Mouse (Mus musculus): ENCODE data around the gene Tnfaip6. TPM values are rescaled to one million over a fixed set of nuclear protein-coding genes. Genes with fewer than 3 reads are reported as not detected.

Gene Tnfaip6
- polyA plus RNA-seq, 1 experiment from 2014 or later = 6.8 TPM

- no peaks in the 10 kb centered on the region for H3K27me3 ChIP-seq (ENCODE audit: insufficient read depth, low read length)
- no peaks in the 10 kb centered on the region for H3K36me3 ChIP-seq (ENCODE audit: insufficient read depth, low read length)
- H3K4me3 ChIP-seq (ENCODE audit: low read length) = no peak overlapping the region
- no peak overlapping the region for H3K4me2 ChIP-seq (replicated peaks; ENCODE audit: low read depth, low read length)
- ATAC-seq (ENCODE audit: low FRiP score, low TSS enrichment) = no peak
- no peak overlapping the region for H3K9ac ChIP-seq (replicated peaks; ENCODE audit: low read length)
- H3K27ac ChIP-seq (ENCODE audit: low read length) = no peak overlapping the region
- WGBS = 86% methylated on average over 4 of the region's 4 CpGs
- H3K9me3 ChIP-seq (ENCODE audit: low read length) = peaks cover 4% of the 10 kb centered on the region; the same call in 1 of the 2 replicates
- H3K4me1 ChIP-seq (ENCODE audit: insufficient read depth, low read length) = no peaks in the 10 kb centered on the region
Observed at GRCm38 (mm10) chr2:52027061-52027460, 10.7 kb upstream of the Tnfaip6 start.

DNA sequence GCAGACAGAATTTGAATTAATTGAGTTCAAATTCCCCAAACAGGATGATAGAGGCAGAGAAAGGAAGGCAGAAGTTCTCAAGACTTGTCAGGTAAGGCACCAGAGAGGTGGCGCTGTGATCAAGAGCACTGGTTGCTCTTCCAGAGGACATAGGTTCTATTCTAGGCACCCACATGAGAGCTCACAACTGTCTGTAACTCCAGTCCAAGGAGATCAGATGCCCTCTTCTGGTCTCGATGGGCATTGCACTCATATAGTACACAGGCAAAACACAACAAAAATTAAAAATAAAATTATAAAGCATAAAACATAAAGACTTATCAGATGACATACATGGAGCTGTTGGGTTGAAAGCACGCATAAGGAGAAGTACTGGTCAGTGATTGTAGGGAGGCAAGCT, 8.4 kb upstream of the Tnfaip6 start:
- no peaks in the 10 kb centered on the region for H3K27me3 ChIP-seq (ENCODE audit: insufficient read depth, low read length)
- H3K4me3 ChIP-seq (ENCODE audit: low read length) = no peak overlapping the region
- WGBS = 93% methylated on average over 3 of the region's 3 CpGs
- no peak overlapping the region for H3K4me2 ChIP-seq (replicated peaks; ENCODE audit: low read depth, low read length)
- no peaks in the 10 kb centered on the region for H3K4me1 ChIP-seq (ENCODE audit: insufficient read depth, low read length)
- no peak overlapping the region for H3K9ac ChIP-seq (replicated peaks; ENCODE audit: low read length)
- H3K9me3 ChIP-seq (ENCODE audit: low read length) = peaks cover 4% of the 10 kb centered on the region; the same call in 1 of the 2 replicates
- ATAC-seq (ENCODE audit: low FRiP score, low TSS enrichment) = no peak
- no peak overlapping the region for H3K27ac ChIP-seq (ENCODE audit: low read length)
- H3K36me3 ChIP-seq (ENCODE audit: insufficient read depth, low read length) = no peaks in the 10 kb centered on the region

DNA sequence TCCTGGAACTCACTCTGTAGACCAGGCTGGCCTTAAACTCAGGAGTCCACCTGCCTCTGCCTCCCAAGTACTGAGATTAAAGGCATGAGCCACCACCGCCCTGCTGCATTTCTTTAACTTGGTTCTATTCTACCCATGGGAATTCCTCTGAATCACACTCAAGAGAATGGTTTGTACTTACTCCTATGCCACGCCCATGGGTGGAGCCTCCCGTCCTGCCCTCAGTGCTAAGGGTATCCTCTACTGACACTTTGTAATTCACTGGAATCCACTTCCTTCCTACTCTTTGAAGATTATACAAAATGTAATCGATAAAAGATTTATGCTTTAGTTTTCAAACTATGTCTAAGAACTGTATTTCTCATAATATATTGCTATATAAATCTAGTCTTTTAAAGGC, 6.3 kb upstream of the Tnfaip6 start:
- WGBS = 75% methylated on average over 4 of the region's 4 CpGs
- H3K36me3 ChIP-seq (ENCODE audit: insufficient read depth, low read length) = no peaks in the 10 kb centered on the region

DNA sequence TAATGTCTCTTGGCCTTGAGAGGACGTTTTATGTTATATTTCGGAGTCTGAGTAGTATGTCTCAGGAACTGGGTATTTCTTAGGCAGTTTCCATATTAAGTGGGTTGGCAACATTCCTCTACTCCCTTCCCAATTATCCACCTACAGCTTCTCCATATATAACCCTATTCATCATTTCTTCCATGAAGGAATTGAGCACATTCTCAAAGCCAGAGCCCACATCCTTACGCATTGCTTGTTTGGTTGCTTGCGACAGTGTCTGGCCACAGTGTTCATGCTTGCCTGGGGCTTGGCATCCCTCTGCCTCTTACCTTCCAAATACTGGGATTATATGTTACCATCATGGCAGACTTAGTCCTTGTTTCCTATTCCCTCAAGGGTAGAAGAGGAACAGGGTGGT, 3.2 kb upstream of the Tnfaip6 start:
- H3K4me1 ChIP-seq (ENCODE audit: insufficient read depth, low read length) = no peaks in the 10 kb centered on the region
- H3K27me3 ChIP-seq (ENCODE audit: insufficient read depth, low read length) = no peaks in the 10 kb centered on the region
- no peak overlapping the region for H3K4me2 ChIP-seq (replicated peaks; ENCODE audit: low read depth, low read length)
- no peak for ATAC-seq (ENCODE audit: low FRiP score, low TSS enrichment)
- peaks cover 3% of the 10 kb centered on the region; the same call in 1 of the 2 replicates for H3K9me3 ChIP-seq (ENCODE audit: low read length)
- no peaks in the 10 kb centered on the region for H3K36me3 ChIP-seq (ENCODE audit: insufficient read depth, low read length)
- H3K4me3 ChIP-seq (ENCODE audit: low read length) = no peak overlapping the region
- 89% methylated on average over 4 of the region's 4 CpGs for WGBS
- no peak overlapping the region for H3K9ac ChIP-seq (replicated peaks; ENCODE audit: low read length)
- no peak overlapping the region for H3K27ac ChIP-seq (ENCODE audit: low read length)

More for the DNA sequence above, 6.3 kb upstream of the Tnfaip6 start:
- no peak overlapping the region for H3K27ac ChIP-seq (ENCODE audit: low read length)
- H3K4me1 ChIP-seq (ENCODE audit: insufficient read depth, low read length) = no peaks in the 10 kb centered on the region
- H3K4me3 ChIP-seq (ENCODE audit: low read length) = no peak overlapping the region
- H3K9me3 ChIP-seq (ENCODE audit: low read length) = peaks cover 4% of the 10 kb centered on the region; the same call in 1 of the 2 replicates
- H3K9ac ChIP-seq (replicated peaks; ENCODE audit: low read length) = no peak overlapping the region
- H3K4me2 ChIP-seq (replicated peaks; ENCODE audit: low read depth, low read length) = no peak overlapping the region
- no peaks in the 10 kb centered on the region for H3K27me3 ChIP-seq (ENCODE audit: insufficient read depth, low read length)
- ATAC-seq (ENCODE audit: low FRiP score, low TSS enrichment) = no peak

DNA sequence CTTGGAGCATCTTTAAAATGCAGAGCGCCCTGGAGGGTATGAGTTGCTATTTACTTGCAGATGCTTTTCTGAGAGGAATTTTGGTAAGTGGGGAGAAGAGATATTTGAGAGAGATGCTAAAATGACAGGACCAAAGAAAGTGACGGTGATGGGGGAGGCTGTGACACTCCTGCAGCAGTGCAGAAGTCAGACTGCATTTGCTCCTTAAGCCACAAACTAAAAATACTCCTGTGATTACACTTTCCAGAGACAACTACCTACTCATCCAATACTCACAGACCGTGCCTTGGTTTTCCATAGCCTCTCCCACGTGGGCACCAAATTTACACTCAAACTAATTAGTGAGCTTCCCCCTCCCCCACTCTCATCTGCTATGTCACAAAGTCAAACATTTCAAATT, 2.7 kb upstream of the Tnfaip6 start:
- H3K9ac ChIP-seq (replicated peaks; ENCODE audit: low read length) = no peak overlapping the region
- WGBS = 65% methylated on average over 4 of the region's 4 CpGs
- no peaks in the 10 kb centered on the region for H3K4me1 ChIP-seq (ENCODE audit: insufficient read depth, low read length)
- no peak for ATAC-seq (ENCODE audit: low FRiP score, low TSS enrichment)
- no peaks in the 10 kb centered on the region for H3K36me3 ChIP-seq (ENCODE audit: insufficient read depth, low read length)
- H3K4me3 ChIP-seq (ENCODE audit: low read length) = no peak overlapping the region
- no peaks in the 10 kb centered on the region for H3K9me3 ChIP-seq (ENCODE audit: low read length)
- no peak overlapping the region for H3K27ac ChIP-seq (ENCODE audit: low read length)
- no peak overlapping the region for H3K4me2 ChIP-seq (replicated peaks; ENCODE audit: low read depth, low read length)
- H3K27me3 ChIP-seq (ENCODE audit: insufficient read depth, low read length) = no peaks in the 10 kb centered on the region

- Histone ChIP-seq H3K4me1 (ENCODE audit: insufficient read depth, low read length) (peaks cover 3% of the 10 kb centered on the region; the same call in 1 of the 2 replicates), H3K27ac (ENCODE audit: low read length) (no peak overlapping the region), H3K4me3 (ENCODE audit: low read length) (peak overlapping the region; percentile 56), H3K9ac (replicated peaks; ENCODE audit: low read length) (no peak overlapping the region; the same call in 1 of the 2 replicates), H3K36me3 (ENCODE audit: insufficient read depth, low read length) (no peaks in the 10 kb centered on the region), H3K4me2 (replicated peaks; ENCODE audit: low read depth, low read length) (peak overlapping the region; percentile 78), H3K9me3 (ENCODE audit: low read length) (no peaks in the 10 kb centered on the region), H3K27me3 (ENCODE audit: insufficient read depth, low read length) (no peaks in the 10 kb centered on the region)
- ATAC-seq (ENCODE audit: low FRiP score, low TSS enrichment) = peak; percentile 55; the same call in 1 of the 2 replicates
- WGBS = 46% methylated on average over 10 of the region's 11 CpGs
Observed at GRCm38 (mm10) chr2:52036929-52037595, 747 bp upstream of the Tnfaip6 start.

DNA sequence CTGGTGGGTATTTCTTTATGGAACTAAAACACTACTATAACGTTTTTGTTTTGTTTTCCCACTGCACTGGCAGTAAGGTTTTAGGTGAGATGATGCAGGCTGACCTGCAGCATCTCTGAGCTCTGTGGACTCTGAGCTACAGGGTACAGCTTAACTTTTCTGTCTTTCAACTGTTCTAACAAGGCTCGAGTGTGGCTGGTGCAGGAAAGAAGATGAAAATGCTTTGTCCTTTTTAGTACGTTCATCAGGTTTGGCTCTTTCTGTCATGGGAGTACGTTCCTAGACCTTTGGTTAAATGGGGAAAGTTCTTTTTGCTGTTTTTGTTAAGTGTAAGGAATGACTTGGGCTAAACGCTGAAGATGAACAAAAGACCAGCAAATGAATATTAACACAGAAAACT, 749 bp downstream of the Tnfaip6 start:
- H3K4me2 ChIP-seq (replicated peaks; ENCODE audit: low read depth, low read length) = peak overlapping the region; percentile 32
- ATAC-seq (ENCODE audit: low FRiP score, low TSS enrichment) = no peak
- H3K27me3 ChIP-seq (ENCODE audit: insufficient read depth, low read length) = no peaks in the 10 kb centered on the region
- 44% methylated on average over 5 of the region's 5 CpGs for WGBS
- H3K9me3 ChIP-seq (ENCODE audit: low read length) = no peaks in the 10 kb centered on the region
- no peak overlapping the region for H3K27ac ChIP-seq (ENCODE audit: low read length)
- H3K4me3 ChIP-seq (ENCODE audit: low read length) = peak overlapping the region; percentile 25
- no peaks in the 10 kb centered on the region for H3K36me3 ChIP-seq (ENCODE audit: insufficient read depth, low read length)
- H3K9ac ChIP-seq (replicated peaks; ENCODE audit: low read length) = no peak overlapping the region
- peaks cover 15% of the 10 kb centered on the region for H3K4me1 ChIP-seq (ENCODE audit: insufficient read depth, low read length)

- no peak overlapping the region for H3K9ac ChIP-seq (replicated peaks; ENCODE audit: low read length)
- H3K4me2 ChIP-seq (replicated peaks; ENCODE audit: low read depth, low read length) = peak overlapping the region; percentile 23; the same call in 1 of the 2 replicates
- peaks cover 15% of the 10 kb centered on the region for H3K4me1 ChIP-seq (ENCODE audit: insufficient read depth, low read length)
- H3K36me3 ChIP-seq (ENCODE audit: insufficient read depth, low read length) = no peaks in the 10 kb centered on the region
- no peaks in the 10 kb centered on the region for H3K9me3 ChIP-seq (ENCODE audit: low read length)
- 0 out of 2 replicates have a peak overlapping the region, but pooled peaks have one; percentile 2 for H3K4me3 ChIP-seq (ENCODE audit: low read length)
- no peak overlapping the region for H3K27ac ChIP-seq (ENCODE audit: low read length)
- H3K27me3 ChIP-seq (ENCODE audit: insufficient read depth, low read length) = no peaks in the 10 kb centered on the region
- WGBS = 45% methylated on average over 8 of the region's 8 CpGs
- ATAC-seq (ENCODE audit: low FRiP score, low TSS enrichment) = no peak
Observed at GRCm38 (mm10) chr2:52039083-52039801, 1.4 kb downstream of the Tnfaip6 start.

GRCm38 (mm10) chr2:52042132-52042531, 4.3 kb downstream of the Tnfaip6 start:
- ATAC-seq (ENCODE audit: low FRiP score, low TSS enrichment) = peak; percentile 90
- 35% methylated on average over 3 of the region's 3 CpGs for WGBS
- no peak overlapping the region for H3K4me2 ChIP-seq (replicated peaks; ENCODE audit: low read depth, low read length)

DNA sequence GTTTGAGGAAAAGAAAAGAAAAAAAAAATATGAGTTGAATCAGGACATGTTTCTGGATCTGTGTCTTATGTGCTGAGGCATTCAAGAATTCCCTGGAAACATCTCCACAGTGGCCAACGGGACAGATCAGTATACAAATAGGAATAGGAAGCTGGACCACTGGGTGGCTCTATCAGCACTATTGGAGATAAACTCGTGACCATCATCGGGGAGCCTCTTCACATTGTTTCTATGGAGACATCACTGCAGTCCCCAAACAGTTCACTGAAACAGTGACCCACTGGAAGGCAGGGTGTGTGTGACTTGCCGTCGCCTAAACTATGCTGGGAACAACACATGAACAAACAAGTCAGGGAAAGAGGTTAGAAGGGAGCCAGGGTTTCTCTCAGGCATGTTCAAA, 4.9 kb downstream of the Tnfaip6 start:
- Histone ChIP-seq H3K4me2 (replicated peaks; ENCODE audit: low read depth, low read length) (no peak overlapping the region), H3K4me1 (ENCODE audit: insufficient read depth, low read length) (peaks cover 15% of the 10 kb centered on the region), H3K27ac (ENCODE audit: low read length) (peak overlapping the region; percentile 70), H3K9ac (replicated peaks; ENCODE audit: low read length) (no peak overlapping the region), H3K9me3 (ENCODE audit: low read length) (no peaks in the 10 kb centered on the region), H3K36me3 (ENCODE audit: insufficient read depth, low read length) (no peaks in the 10 kb centered on the region), H3K27me3 (ENCODE audit: insufficient read depth, low read length) (no peaks in the 10 kb centered on the region), H3K4me3 (ENCODE audit: low read length) (no peak overlapping the region)
- WGBS = 65% methylated on average over 5 of the region's 5 CpGs
- ATAC-seq (ENCODE audit: low FRiP score, low TSS enrichment) = no peak

More at GRCm38 (mm10) chr2:52042132-52042531, 4.3 kb downstream of the Tnfaip6 start:
- H3K4me3 ChIP-seq (ENCODE audit: low read length) = no peak overlapping the region
- H3K9ac ChIP-seq (replicated peaks; ENCODE audit: low read length) = no peak overlapping the region
- peak overlapping the region; percentile 70 for H3K27ac ChIP-seq (ENCODE audit: low read length)
- H3K4me1 ChIP-seq (ENCODE audit: insufficient read depth, low read length) = peaks cover 15% of the 10 kb centered on the region
- H3K9me3 ChIP-seq (ENCODE audit: low read length) = no peaks in the 10 kb centered on the region
- no peaks in the 10 kb centered on the region for H3K27me3 ChIP-seq (ENCODE audit: insufficient read depth, low read length)
- H3K36me3 ChIP-seq (ENCODE audit: insufficient read depth, low read length) = no peaks in the 10 kb centered on the region

All from kidney, embryonic 16.5 days (tissue).